Comparison of ENCODE assay signal across 28 mouse cellular contexts in genomic region chr7:122230866-122231265, GRCm38 (mm10). TPM values are rescaled to one million over a fixed set of nuclear protein-coding genes. Genes with fewer than 3 reads are reported as not detected.
"Had no signal": no experiment of that assay in that cellular context is flagged by ENCODE, and none has a peak within 500 bp of the region (broad histone marks: within the 10 kb centered on the region; RNA-seq: fewer than 3 reads in every experiment).

No protein-coding gene starts in this region.

- H3K4me1 ChIP-seq: heart, embryonic 10.5 days; heart, embryonic 12.5 days; hindbrain, embryonic 10.5 days; hindbrain, embryonic 12.5 days; intestine, embryonic 15.5 days; limb, embryonic 10.5 days; limb, embryonic 12.5 days had no signal

- ATAC-seq: hindbrain, embryonic 16.5 days; inflammation-experienced regulatory T-cells, adult 6 months; intestine, embryonic 15.5 days; intestine, postnatal 0 days had no signal

- H3K9me3 ChIP-seq: heart, embryonic 10.5 days; heart, embryonic 12.5 days; hindbrain, embryonic 10.5 days; hindbrain, embryonic 12.5 days; intestine, embryonic 15.5 days; limb, embryonic 10.5 days; limb, embryonic 12.5 days; liver, embryonic 13.5 days; liver, embryonic 15.5 days had no signal

- H3K4me2 ChIP-seq: heart, embryonic 12.5 days; hindbrain, embryonic 12.5 days; hindbrain, embryonic 14.5 days; intestine, embryonic 15.5 days; limb, embryonic 12.5 days; liver, embryonic 11.5 days; liver, embryonic 13.5 days; liver, embryonic 15.5 days had no signal

- H3K9ac ChIP-seq: heart, embryonic 12.5 days; hindbrain, embryonic 12.5 days; hindbrain, embryonic 14.5 days; intestine, embryonic 15.5 days; limb, embryonic 12.5 days; liver, embryonic 13.5 days; liver, embryonic 15.5 days had no signal

- H3K27ac ChIP-seq: gastrocnemius, adult 2 months; heart, embryonic 10.5 days; hindbrain, embryonic 10.5 days; hindbrain, embryonic 12.5 days; hindbrain, embryonic 14.5 days; intestine, embryonic 15.5 days; layer of hippocampus, adult 2 months; left cerebral cortex, adult 2 months; limb, embryonic 10.5 days; limb, embryonic 12.5 days; liver, embryonic 13.5 days; liver, embryonic 15.5 days had no signal

- H3K36me3 ChIP-seq: heart, embryonic 10.5 days; heart, embryonic 12.5 days; hindbrain, embryonic 10.5 days; hindbrain, embryonic 12.5 days; intestine, embryonic 15.5 days; limb, embryonic 10.5 days; limb, embryonic 12.5 days; liver, embryonic 13.5 days; liver, embryonic 15.5 days had no signal

- DNase-seq: gastrocnemius, adult 2 months; gastrocnemius, postnatal 10 days; gastrocnemius, postnatal 25 days; heart, adult 18-20 months; heart, postnatal 10 days; heart, postnatal 4 days; kidney, adult 2 months; kidney, adult 9 months; kidney, postnatal 25 days; liver; liver, embryonic 13.5 days had no signal

- H3K4me3 ChIP-seq: gastrocnemius, adult 2 months; heart, embryonic 10.5 days; heart, embryonic 12.5 days; hindbrain, embryonic 10.5 days; hindbrain, embryonic 12.5 days; intestine, embryonic 15.5 days; layer of hippocampus, adult 2 months; left cerebral cortex, adult 2 months; limb, embryonic 10.5 days; limb, embryonic 12.5 days; liver, embryonic 13.5 days; liver, embryonic 15.5 days had no signal

- H3K27me3 ChIP-seq: heart, embryonic 12.5 days; hindbrain, embryonic 12.5 days; intestine, embryonic 15.5 days; limb, embryonic 12.5 days; liver, embryonic 13.5 days; liver, embryonic 15.5 days had no signal

RNA-seq across cellular contexts. Expression of gene Chp2, which starts 11.6 kb away (rescaled TPM):
- polyA plus RNA-seq: inflammation-experienced regulatory T-cells, adult 6 months; limb, embryonic 10.5 days; limb, embryonic 12.5 days; liver, embryonic 11.5 days had no signal

RNA-seq across cellular contexts. Expression of gene Ern2, which starts 44.9 kb away (rescaled TPM):
- polyA plus RNA-seq: heart, embryonic 10.5 days; heart, embryonic 12.5 days; heart, embryonic 14.5 days; inflammation-experienced regulatory T-cells, adult 6 months; limb, embryonic 10.5 days; limb, embryonic 14.5 days; liver, embryonic 11.5 days; liver, embryonic 13.5 days; liver, embryonic 15.5 days had no signal
